Mouse (Mus musculus): ENCODE measurements around the gene Rab27a.

- no peak for TF ChIP-seq CTCF (IDR thresholded peaks at IDR 0.05; ENCODE audit: borderline replicate concordance, control insufficient read depth, extremely low read depth, insufficient read depth, low read length, poor library complexity)
- no peak for TF ChIP-seq POLR2A (IDR thresholded peaks at IDR 0.05; ENCODE audit: control insufficient read depth, extremely low read depth, insufficient read depth, low read length, poor library complexity)
These were observed 29.9 kb upstream of the Rab27a start for GRCm38 (mm10) chr9:73014724-73015123.
